Mouse (Mus musculus): ENCODE results near the gene Neu2.

DNA sequence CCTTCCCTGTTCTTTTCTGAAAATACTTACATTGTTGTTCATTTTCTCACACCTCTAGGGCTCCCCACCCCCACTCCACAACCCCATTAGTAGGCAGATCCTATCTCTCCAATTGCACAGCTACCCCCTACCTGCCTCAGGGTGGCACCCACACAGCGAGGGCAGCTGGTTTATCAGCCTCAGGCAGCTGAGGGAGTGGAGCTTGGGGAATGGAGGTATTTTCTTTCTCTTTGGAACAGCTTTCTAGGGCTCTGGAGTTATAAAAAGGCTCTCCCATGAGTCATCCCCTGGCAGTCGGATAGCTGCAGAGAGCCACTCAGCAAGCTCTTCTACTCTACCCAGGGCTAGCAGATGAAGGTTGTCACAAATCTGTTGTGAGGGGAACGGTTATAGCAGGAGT, 84.6 kb downstream of the Neu2 start:
- peak; percentile 41; the same call in 1 of the 2 replicates for TF ChIP-seq CTCF (IDR thresholded peaks at IDR 0.05; ENCODE audit: low read depth)
- TF ChIP-seq EP300 (optimal IDR thresholded peaks at IDR 0.05) = no peak

Data from stomach, postnatal 0 days (tissue).